Mouse (Mus musculus): ENCODE results near the gene Gm10681. TPM values are rescaled to one million over a fixed set of nuclear protein-coding genes. Genes with fewer than 3 reads are reported as not detected.
"Not testable (repeated sequence)": the region's sequence is repeated elsewhere in the genome, so short reads cannot be mapped to it uniquely, and the experiment has no call there.

Gm10681 gene
- polyA plus RNA-seq, 1 experiment: 0.22 TPM

- Histone ChIP-seq H3K27ac (ENCODE audit: control insufficient read depth, insufficient read depth, low read length) (no peak overlapping the region), H3K4me1 (replicated peaks; ENCODE audit: control insufficient read depth, insufficient read depth, low read length) (no peaks in the 10 kb centered on the region), H3K36me3 (ENCODE audit: control insufficient read depth, insufficient read depth, low read length) (no peaks in the 10 kb centered on the region), H3K4me3 (ENCODE audit: control insufficient read depth, insufficient read depth, low read length) (no peak overlapping the region), H3K27me3 (ENCODE audit: control insufficient read depth, insufficient read depth, low read length) (no peaks in the 10 kb centered on the region)
- TF ChIP-seq POLR2A (IDR thresholded peaks at IDR 0.05; ENCODE audit: control insufficient read depth, extremely low read depth, insufficient read depth, low read length, poor library complexity): no peak
- no peak for DNase-seq
Observed at GRCm38 (mm10) chr3:98613963-98614362, 25.4 kb upstream of the Gm10681 start.

- not testable (repeated sequence) for H3K27ac ChIP-seq (ENCODE audit: control insufficient read depth, insufficient read depth, low read length); H3K36me3 ChIP-seq (ENCODE audit: control insufficient read depth, insufficient read depth, low read length); H3K4me3 ChIP-seq (ENCODE audit: control insufficient read depth, insufficient read depth, low read length); DNase-seq; H3K27me3 ChIP-seq (ENCODE audit: control insufficient read depth, insufficient read depth, low read length); H3K4me1 ChIP-seq (replicated peaks; ENCODE audit: control insufficient read depth, insufficient read depth, low read length)
Observed at GRCm38 (mm10) chr3:98613540-98613939, 24.9 kb upstream of the Gm10681 start.

- Histone ChIP-seq H3K4me3 (ENCODE audit: control insufficient read depth, insufficient read depth, low read length) (no peak overlapping the region), H3K27ac (ENCODE audit: control insufficient read depth, insufficient read depth, low read length) (no peak overlapping the region), H3K4me1 (replicated peaks; ENCODE audit: control insufficient read depth, insufficient read depth, low read length) (no peaks in the 10 kb centered on the region), H3K27me3 (ENCODE audit: control insufficient read depth, insufficient read depth, low read length) (no peaks in the 10 kb centered on the region), H3K36me3 (ENCODE audit: control insufficient read depth, insufficient read depth, low read length) (no peaks in the 10 kb centered on the region)
- no peak for DNase-seq
- 92% methylated on average over 2 of the region's 2 CpGs for WGBS
- no peak for TF ChIP-seq POLR2A (IDR thresholded peaks at IDR 0.05; ENCODE audit: control insufficient read depth, extremely low read depth, insufficient read depth, low read length, poor library complexity)
- TF ChIP-seq CTCF (IDR thresholded peaks at IDR 0.05; ENCODE audit: borderline replicate concordance, control insufficient read depth, extremely low read depth, insufficient read depth, low read length, poor library complexity): no peak
Observed at GRCm38 (mm10) chr3:98587721-98588120, 886 bp downstream of the Gm10681 start.

GRCm38 (mm10) chr3:98582622-98583021 lies 6.0 kb downstream of the Gm10681 start:
- not testable (repeated sequence) for H3K36me3 ChIP-seq (ENCODE audit: control insufficient read depth, insufficient read depth, low read length); H3K4me1 ChIP-seq (replicated peaks; ENCODE audit: control insufficient read depth, insufficient read depth, low read length); H3K27ac ChIP-seq (ENCODE audit: control insufficient read depth, insufficient read depth, low read length); H3K4me3 ChIP-seq (ENCODE audit: control insufficient read depth, insufficient read depth, low read length); H3K27me3 ChIP-seq (ENCODE audit: control insufficient read depth, insufficient read depth, low read length); DNase-seq

GRCm38 (mm10) chr3:98582202-98582601 lies 6.4 kb downstream of the Gm10681 start:
- not testable (repeated sequence) for DNase-seq
- WGBS: no CpG with 5 or more reads among the region's 1 CpGs

GRCm38 (mm10) chr3:98581024-98581423 lies 7.6 kb downstream of the Gm10681 start:
- DNase-seq; H3K27me3 ChIP-seq (ENCODE audit: control insufficient read depth, insufficient read depth, low read length); H3K36me3 ChIP-seq (ENCODE audit: control insufficient read depth, insufficient read depth, low read length); H3K27ac ChIP-seq (ENCODE audit: control insufficient read depth, insufficient read depth, low read length); H3K4me1 ChIP-seq (replicated peaks; ENCODE audit: control insufficient read depth, insufficient read depth, low read length); H3K4me3 ChIP-seq (ENCODE audit: control insufficient read depth, insufficient read depth, low read length): not testable (repeated sequence)
- 100% methylated on average over 1 of the region's 1 CpGs for WGBS

More at GRCm38 (mm10) chr3:98582202-98582601, 6.4 kb downstream of the Gm10681 start:
- H3K27me3 ChIP-seq (ENCODE audit: control insufficient read depth, insufficient read depth, low read length); H3K4me3 ChIP-seq (ENCODE audit: control insufficient read depth, insufficient read depth, low read length); H3K36me3 ChIP-seq (ENCODE audit: control insufficient read depth, insufficient read depth, low read length); H3K4me1 ChIP-seq (replicated peaks; ENCODE audit: control insufficient read depth, insufficient read depth, low read length); H3K27ac ChIP-seq (ENCODE audit: control insufficient read depth, insufficient read depth, low read length): not testable (repeated sequence)

- WGBS: 85% methylated on average over 2 of the region's 2 CpGs
- not testable (repeated sequence) for H3K4me1 ChIP-seq (replicated peaks; ENCODE audit: control insufficient read depth, insufficient read depth, low read length); H3K27ac ChIP-seq (ENCODE audit: control insufficient read depth, insufficient read depth, low read length); H3K27me3 ChIP-seq (ENCODE audit: control insufficient read depth, insufficient read depth, low read length); DNase-seq; H3K4me3 ChIP-seq (ENCODE audit: control insufficient read depth, insufficient read depth, low read length); H3K36me3 ChIP-seq (ENCODE audit: control insufficient read depth, insufficient read depth, low read length)
Observed at GRCm38 (mm10) chr3:98567717-98568116, 20.9 kb downstream of the Gm10681 start.

- not testable (repeated sequence) for H3K27ac ChIP-seq (ENCODE audit: control insufficient read depth, insufficient read depth, low read length); H3K4me3 ChIP-seq (ENCODE audit: control insufficient read depth, insufficient read depth, low read length); H3K4me1 ChIP-seq (replicated peaks; ENCODE audit: control insufficient read depth, insufficient read depth, low read length); H3K36me3 ChIP-seq (ENCODE audit: control insufficient read depth, insufficient read depth, low read length); DNase-seq; H3K27me3 ChIP-seq (ENCODE audit: control insufficient read depth, insufficient read depth, low read length)
- no CpG with 5 or more reads among the region's 3 CpGs for WGBS
Observed at GRCm38 (mm10) chr3:98564894-98565293, 23.7 kb downstream of the Gm10681 start.

GRCm38 (mm10) chr3:98563831-98564230 lies 24.8 kb downstream of the Gm10681 start:
- not testable (repeated sequence) for H3K4me1 ChIP-seq (replicated peaks; ENCODE audit: control insufficient read depth, insufficient read depth, low read length); H3K36me3 ChIP-seq (ENCODE audit: control insufficient read depth, insufficient read depth, low read length); H3K4me3 ChIP-seq (ENCODE audit: control insufficient read depth, insufficient read depth, low read length); H3K27ac ChIP-seq (ENCODE audit: control insufficient read depth, insufficient read depth, low read length); DNase-seq; H3K27me3 ChIP-seq (ENCODE audit: control insufficient read depth, insufficient read depth, low read length)
- WGBS: no CpG with 5 or more reads among the region's 2 CpGs

- H3K27me3 ChIP-seq (ENCODE audit: control insufficient read depth, insufficient read depth, low read length); H3K27ac ChIP-seq (ENCODE audit: control insufficient read depth, insufficient read depth, low read length); H3K36me3 ChIP-seq (ENCODE audit: control insufficient read depth, insufficient read depth, low read length); H3K4me1 ChIP-seq (replicated peaks; ENCODE audit: control insufficient read depth, insufficient read depth, low read length); H3K4me3 ChIP-seq (ENCODE audit: control insufficient read depth, insufficient read depth, low read length); DNase-seq: not testable (repeated sequence)
- no CpG with 5 or more reads among the region's 5 CpGs for WGBS
Observed at GRCm38 (mm10) chr3:98560711-98561110, 27.9 kb downstream of the Gm10681 start.

GRCm38 (mm10) chr3:98550832-98551231 lies 37.8 kb downstream of the Gm10681 start:
- WGBS: no CpG with 5 or more reads among the region's 1 CpGs
- not testable (repeated sequence) for DNase-seq; H3K4me3 ChIP-seq (ENCODE audit: control insufficient read depth, insufficient read depth, low read length); H3K4me1 ChIP-seq (replicated peaks; ENCODE audit: control insufficient read depth, insufficient read depth, low read length); H3K36me3 ChIP-seq (ENCODE audit: control insufficient read depth, insufficient read depth, low read length); H3K27ac ChIP-seq (ENCODE audit: control insufficient read depth, insufficient read depth, low read length); H3K27me3 ChIP-seq (ENCODE audit: control insufficient read depth, insufficient read depth, low read length)
